Mouse (Mus musculus) regulatory T cell (primary cell): ENCODE measurements around the gene Rnd3.

Experiments used
- in situ Hi-C: fragments of 300-600 bp; cut with MboI, MseI; formaldehyde crosslinking; loops from one replicate; pipeline ENCODE4 v1.15.1; 2025; ENCODE audit warnings: high pct_unique_total_duplicates

Gene Rnd3

DNA sequence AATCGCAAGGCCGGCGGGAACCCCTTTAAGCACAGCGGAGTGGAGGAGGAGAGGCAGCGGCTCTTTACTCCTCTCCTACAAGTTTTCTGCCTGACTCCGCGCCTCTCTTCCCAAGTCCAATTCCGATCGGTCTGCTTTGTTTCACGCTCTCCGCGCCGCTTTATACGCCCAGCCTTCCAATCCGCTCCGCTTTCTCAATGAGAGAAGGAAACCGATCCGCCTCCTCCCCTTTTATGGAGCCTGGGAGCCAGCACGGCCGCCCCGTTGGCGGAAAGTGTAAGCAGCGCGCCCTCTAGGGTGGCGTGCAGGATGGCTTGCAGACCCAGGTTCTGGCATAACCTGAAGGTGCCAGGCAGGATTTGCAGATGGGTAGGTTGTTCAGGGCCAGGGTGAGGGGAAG lies at the start of gene Rnd3:
Rnd3 (minus strand) TSS at position 137 of the 400 bp plus-strand sequence.
- in situ Hi-C loops, result loop anchor here (10.0 kb wide), 2 partner anchors 844 to 1126 kb away; no protein-coding TSS in a partner anchor

GRCm38 (mm10) chr2:51192319-51192718 lies 43.4 kb upstream of the Rnd3 start:
- in situ Hi-C loops, result no loop called here

DNA sequence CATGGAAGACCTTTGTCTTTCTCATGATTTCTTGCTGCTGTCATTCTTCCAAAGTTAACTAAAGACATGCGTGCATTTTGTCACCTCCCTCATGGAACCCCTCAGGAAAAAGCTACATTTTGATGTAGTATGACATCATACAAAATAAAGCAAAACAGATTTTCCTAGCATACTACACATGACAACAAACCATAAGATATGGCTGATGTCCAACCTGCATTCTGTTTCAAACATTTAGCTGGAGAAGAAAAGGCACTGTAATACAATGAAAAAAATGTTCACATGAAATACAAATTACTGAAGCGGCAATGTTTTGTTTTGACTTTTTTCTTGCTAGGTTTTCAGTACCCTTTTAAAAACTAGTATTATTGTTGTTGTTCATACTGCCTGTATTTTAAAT lies 36.9 kb upstream of the Rnd3 start:
- in situ Hi-C loops, result no loop called here

DNA sequence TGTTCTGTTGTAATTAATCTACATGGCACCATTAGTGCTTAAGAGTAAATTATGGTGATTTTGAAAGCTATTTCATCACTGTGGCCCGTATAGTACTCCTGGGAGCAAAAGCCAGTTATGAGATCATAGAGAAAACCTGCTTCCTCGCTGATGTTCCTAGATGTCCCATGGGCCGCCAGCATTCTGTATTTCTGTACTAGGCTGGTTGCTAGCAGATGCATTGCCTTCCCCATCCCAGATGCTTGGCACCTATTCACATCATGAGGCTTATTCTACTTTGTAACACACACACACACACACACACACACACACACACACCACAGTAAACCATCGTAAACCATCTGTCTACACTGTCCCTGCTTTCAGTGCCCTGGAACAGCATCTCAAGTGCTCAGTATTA lies 34.1 kb upstream of the Rnd3 start:
- in situ Hi-C loops, result no loop called here

GRCm38 (mm10) chr2:51181376-51181775 lies 32.5 kb upstream of the Rnd3 start:
- in situ Hi-C loops, result no loop called here

DNA sequence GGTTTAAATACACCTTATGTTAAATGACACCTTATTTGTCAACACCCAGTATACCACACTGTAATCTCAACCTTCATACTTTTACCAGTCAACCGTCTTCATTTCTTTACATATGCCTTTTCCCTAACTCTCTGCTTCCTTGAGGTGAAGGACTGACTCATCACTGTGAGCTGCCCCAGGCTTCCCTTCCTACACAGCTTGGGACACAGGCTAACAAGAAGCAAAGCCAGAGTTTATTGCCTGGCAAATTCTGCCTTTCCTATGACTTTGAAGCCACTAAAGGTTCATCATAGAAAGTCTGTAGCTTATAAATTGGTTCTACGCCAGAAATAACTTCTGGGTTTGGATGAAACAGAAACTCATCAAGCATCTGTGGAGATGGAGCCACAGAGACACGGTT lies 30.2 kb upstream of the Rnd3 start:
- in situ Hi-C loops, result no loop called here

DNA sequence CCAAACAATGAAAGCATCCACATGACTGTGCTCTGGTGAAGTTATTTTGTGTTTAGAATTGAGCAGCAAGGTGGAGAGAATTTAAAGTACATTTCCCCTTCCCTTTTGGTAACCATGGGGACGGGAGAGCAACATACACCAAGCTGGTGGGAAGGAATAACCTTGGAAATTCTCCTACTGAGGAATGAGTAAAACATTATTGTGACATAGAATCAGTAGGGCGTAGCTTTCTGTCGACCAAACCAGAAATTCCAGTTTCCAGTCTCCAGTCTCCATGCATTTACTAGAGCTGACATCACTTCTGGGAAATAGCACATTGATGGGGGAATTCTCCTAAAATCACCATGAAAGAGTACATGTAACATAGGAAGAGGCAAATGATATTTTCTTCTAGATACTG lies 28.7 kb upstream of the Rnd3 start:
- in situ Hi-C loops, result no loop called here

DNA sequence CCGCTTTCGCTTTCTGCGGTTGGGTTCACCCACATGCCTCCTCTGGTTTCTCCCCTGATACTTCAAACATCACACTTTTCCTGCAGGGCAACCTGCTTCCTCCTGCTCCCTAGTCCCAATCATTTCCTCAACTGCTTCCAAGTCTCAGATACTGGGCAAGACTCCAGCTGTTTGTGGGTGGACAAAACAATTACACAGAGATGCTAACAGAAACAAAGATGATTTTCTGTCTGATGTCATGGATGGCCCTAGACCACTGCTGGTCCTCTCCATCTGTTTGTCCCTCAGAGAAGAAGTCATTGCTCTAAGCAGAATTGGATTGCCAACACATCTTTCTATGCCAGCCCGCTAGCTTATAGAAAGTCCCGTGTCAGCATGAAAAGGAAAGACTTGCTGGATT lies 26.4 kb upstream of the Rnd3 start:
- in situ Hi-C loops, result no loop called here

GRCm38 (mm10) chr2:51161110-51161509 lies 12.2 kb upstream of the Rnd3 start:
- in situ Hi-C loops, result no loop called here

DNA sequence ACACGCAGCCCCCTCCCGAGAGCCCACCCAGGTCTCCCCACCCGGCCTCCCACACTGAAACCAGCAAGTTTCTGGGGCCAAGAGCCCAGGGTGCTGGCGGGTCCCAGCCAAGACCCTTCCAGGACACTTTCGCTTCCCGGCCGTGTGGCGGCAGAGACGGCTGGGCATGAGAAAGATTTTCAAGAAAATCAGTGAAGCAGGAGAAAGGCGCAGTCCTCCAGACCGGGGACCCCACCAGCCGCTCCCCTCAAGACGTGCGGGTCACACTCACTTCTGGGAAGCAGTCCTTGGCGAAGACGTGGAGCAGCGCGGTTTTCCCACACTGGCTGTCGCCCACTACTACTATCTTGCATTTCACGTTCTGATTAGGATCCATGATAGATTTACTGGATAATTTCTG lies 457 bp downstream of the Rnd3 start:
- in situ Hi-C loops, result loop anchor here (10.0 kb wide), 2 partner anchors 844 to 1126 kb away; no protein-coding TSS in a partner anchor

DNA sequence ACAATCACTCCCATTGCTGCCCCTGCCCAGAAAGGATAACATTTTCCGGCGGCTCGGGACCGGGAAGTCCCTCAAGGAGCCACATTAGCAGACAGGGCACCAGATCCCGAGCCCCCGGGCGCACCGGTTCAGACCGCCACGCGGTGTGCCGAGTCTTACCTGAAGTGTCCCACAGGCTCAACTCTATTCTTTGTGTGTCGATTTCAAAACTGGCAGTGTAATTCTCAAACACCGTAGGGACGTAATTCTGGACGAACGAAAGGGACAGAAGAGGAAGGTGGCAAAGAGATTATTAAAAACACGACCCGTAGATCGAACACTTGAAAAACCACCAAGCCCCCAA lies 875 bp downstream of the Rnd3 start:
- in situ Hi-C loops, result loop anchor here (10.0 kb wide), 2 partner anchors 843 to 1127 kb away; no protein-coding TSS in a partner anchor

- in situ Hi-C loops, result loop anchor here (10.0 kb wide), 2 partner anchors 843 to 1127 kb away; no protein-coding TSS in a partner anchor
Measured at GRCm38 (mm10) chr2:51147318-51148064, 1.4 kb downstream of the Rnd3 start.

GRCm38 (mm10) chr2:51146871-51147317 lies 2.0 kb downstream of the Rnd3 start:
- in situ Hi-C loops, result loop anchor here (10.0 kb wide), 2 partner anchors 842 to 1128 kb away; no protein-coding TSS in a partner anchor

DNA sequence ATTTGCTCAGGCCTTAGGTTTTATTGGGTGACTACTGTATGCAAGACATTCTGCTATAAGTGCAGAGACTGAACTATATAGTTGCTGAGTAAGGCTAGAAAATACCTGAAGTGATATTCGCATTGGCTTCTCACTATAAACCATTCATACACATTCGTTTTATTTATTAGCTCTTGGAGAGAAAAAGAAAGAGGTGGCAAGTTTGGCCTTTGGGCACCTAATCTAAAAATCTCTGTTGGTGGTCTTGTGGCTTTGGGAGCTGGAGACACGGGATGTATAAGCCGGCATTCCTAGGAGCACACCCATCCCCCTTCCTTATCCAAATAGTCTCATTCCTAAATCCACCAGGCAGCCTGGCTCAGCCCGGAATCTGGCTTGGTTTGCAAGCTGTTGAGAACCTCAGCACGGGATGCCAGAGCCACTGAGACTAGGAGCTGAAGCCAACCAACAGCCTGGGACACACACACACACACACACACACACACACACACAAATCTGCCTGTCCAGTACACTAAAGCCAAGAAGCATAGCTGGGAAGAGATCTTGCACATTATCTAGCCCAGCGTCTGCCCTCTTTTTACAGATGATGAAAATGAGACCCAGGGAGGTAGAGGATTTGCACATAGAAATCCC lies 3.0 kb downstream of the Rnd3 start:
- in situ Hi-C loops, result loop anchor here (10.0 kb wide), 2 partner anchors 841 to 1129 kb away; no protein-coding TSS in a partner anchor

GRCm38 (mm10) chr2:51144380-51145120 lies 4.4 kb downstream of the Rnd3 start:
- in situ Hi-C loops, result loop anchor here (10.0 kb wide), 2 partner anchors 840 to 1130 kb away; no protein-coding TSS in a partner anchor

DNA sequence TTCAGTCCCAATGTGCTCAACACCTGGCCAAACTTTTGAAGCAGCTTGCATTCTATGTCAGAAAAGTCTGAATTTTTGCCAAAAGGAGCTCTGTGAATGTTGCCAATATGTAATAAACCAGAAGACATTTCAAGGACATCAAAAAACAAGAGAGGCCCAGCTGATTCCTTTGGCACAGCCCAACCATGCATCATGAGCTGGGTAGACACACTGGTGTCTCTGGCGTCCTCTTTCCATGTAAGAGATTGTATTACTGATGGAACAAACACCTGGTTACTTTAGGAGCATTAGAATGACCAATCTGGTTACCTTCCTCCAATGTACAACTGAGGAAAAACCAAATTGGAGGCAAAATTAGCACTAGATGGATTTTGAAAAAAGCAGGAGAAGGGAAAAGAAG lies 6.5 kb downstream of the Rnd3 start:
- in situ Hi-C loops, result loop anchor here (10.0 kb wide), 2 partner anchors 838 to 1132 kb away; no protein-coding TSS in a partner anchor

DNA sequence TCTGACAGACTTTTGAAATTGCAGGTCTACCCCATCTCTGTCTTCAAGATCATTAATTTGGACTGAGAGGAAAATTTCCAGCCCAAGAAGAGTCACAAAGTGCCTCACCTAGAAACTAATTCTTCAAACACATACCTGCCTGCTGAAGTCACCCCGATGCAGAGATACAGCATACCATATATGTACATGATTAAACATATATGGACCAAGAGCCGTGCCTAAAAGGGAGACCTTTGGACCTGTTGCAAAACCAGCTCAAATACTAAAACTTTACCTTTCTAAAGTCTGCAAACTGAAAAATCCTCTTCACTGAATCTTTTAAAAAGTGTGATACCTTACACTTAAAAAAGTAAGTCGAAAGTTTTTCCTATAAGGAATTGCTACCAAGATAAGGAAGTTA lies 7.6 kb downstream of the Rnd3 start:
- in situ Hi-C loops, result loop anchor here (10.0 kb wide), 2 partner anchors 837 to 1133 kb away; no protein-coding TSS in a partner anchor

DNA sequence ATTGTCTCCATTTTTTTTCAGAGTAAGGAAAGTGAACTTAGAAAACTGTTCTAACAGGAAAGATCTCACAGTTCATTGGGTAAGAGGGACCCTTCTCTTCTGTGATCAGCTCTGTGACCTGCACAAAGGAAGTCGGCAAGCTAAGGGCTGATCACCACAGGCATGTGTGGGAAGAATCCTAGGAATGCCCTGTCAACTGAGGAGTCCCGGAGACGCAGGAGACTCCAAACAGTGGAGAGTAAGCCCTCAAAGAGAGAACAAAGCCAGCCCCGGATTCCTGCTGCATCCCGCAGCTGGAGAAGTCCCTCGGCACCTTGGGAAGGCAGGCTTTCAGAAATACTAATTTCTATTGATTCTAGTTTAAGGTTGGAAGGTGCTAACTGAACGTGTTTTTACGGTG lies 8.4 kb downstream of the Rnd3 start:
- in situ Hi-C loops, result loop anchor here (10.0 kb wide), 2 partner anchors 836 to 1134 kb away; no protein-coding TSS in a partner anchor

- in situ Hi-C loops, result loop anchor here (10.0 kb wide), 2 partner anchors 835 to 1135 kb away; no protein-coding TSS in a partner anchor
Measured at GRCm38 (mm10) chr2:51139912-51140446, 8.9 kb downstream of the Rnd3 start.

GRCm38 (mm10) chr2:51139218-51139911 lies 9.5 kb downstream of the Rnd3 start:
- in situ Hi-C loops, result no loop called here

- in situ Hi-C loops, result no loop called here
Measured at GRCm38 (mm10) chr2:51137726-51138125, 11.2 kb downstream of the Rnd3 start.
